Mouse (Mus musculus) left cerebral cortex, adult 11 months (tissue): ENCODE measurements around the gene Enthd1.
A peak's percentile ranks its signal among the peaks of the same experiment; 100 is the strongest.
"Not testable (repeated sequence)": the region's sequence is repeated elsewhere in the genome, so short reads cannot be mapped to it uniquely, and the experiment has no call there.

Experiments used
- DNase-seq: peaks from one replicate; pipeline ENCODE4 v3.0.0; 2022; ENCODE audit warnings: low spot score

The Enthd1 gene

DNA sequence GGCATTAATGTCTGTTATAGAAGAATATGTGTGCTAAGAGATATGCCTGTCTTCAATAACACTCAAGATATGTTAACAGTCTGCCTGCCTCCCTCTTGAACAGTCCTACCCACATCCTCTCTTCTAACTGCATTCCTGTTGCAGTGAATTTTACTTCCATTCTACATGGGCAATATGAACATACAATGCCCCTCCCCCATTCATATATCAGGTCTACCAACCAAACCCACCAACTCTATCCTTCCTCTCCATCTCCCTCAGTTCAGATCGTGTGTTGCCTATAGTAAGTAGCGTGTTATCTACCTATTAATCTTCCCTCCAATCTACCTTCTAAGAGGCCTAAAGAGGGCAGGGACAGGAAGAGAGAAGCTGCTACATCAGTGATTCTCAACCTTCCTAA, 26.9 kb downstream of the Enthd1 start:
- DNase-seq = no peak

DNA sequence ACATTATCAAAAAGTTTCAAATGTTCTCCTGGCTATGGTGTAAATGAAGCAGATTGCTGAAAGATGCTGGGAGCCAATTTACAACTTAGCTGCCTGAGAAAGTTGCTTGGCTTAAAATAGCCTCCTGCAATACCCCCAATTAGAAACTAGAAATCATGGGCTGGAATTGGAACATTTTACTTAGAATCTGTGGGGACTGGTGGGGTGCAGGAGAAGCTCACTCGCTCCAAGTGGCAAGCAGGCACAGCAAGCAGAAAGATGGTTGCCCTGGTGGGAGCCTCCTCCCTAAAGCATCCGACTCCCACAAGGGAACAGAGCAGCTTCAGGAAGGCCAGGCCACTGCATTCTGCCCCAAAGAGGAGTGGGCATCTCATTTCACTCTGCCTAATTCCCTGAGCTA, 28.9 kb downstream of the Enthd1 start:
- DNase-seq = no peak

GRCm38 (mm10) chr15:80533274-80533673, 31.7 kb downstream of the Enthd1 start:
- no peak for DNase-seq

DNA sequence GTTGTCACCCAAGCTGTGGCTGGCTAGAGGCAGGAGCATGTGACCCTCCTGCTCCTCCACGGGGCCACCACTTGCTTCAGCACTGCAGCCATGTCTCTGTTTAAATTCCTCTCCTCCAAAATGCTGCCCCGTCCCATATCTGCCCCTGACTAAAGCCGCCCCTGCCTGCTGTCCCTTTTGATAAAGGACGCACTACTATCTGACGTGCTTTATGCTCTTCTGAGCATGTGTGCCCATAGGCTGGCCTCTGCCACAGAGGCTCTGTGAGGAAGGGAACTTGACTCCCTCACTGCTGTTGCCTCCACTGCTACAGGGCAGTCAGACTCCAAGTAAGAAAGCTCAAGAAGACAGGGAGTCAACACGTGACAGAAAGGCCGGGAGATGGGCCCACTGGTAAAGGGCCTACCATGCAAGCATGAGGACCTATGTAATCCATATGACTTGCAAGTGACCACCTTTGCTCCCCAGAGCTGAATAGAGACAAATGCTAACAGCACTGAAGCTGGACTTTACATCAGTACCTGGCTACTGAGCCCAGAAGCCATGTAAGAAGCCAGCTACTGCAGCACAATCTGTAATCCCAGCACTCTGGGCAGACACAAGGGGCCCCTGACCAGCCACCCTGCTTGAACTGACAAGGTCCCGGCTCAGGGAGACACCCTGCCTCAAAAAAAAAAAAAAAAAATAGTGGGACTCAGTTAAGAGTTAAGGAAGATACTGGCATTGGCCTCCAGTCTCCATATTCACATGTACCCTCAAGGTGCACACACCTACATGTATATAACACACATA, 32.5 kb downstream of the Enthd1 start:
- no peak for DNase-seq

DNA sequence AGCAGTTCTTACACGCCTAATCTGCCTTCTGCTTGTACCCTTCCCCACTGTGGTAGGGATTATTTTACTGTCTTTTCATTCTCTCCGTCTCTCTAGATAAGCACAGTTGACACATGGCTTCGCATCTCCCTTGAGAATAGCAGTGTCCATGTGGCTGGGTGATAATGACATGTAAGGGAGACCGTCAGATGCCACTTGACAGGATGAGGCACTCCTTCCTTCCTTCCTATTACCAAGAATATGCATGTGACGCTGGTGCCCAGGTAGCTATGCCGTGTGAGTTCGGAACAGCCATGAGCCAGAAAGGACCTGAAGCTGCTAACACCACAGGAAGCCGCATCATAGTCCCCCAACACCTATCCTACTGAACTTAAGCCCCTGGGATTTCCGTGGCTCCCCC, 33.9 kb downstream of the Enthd1 start:
- DNase-seq = no peak

DNA sequence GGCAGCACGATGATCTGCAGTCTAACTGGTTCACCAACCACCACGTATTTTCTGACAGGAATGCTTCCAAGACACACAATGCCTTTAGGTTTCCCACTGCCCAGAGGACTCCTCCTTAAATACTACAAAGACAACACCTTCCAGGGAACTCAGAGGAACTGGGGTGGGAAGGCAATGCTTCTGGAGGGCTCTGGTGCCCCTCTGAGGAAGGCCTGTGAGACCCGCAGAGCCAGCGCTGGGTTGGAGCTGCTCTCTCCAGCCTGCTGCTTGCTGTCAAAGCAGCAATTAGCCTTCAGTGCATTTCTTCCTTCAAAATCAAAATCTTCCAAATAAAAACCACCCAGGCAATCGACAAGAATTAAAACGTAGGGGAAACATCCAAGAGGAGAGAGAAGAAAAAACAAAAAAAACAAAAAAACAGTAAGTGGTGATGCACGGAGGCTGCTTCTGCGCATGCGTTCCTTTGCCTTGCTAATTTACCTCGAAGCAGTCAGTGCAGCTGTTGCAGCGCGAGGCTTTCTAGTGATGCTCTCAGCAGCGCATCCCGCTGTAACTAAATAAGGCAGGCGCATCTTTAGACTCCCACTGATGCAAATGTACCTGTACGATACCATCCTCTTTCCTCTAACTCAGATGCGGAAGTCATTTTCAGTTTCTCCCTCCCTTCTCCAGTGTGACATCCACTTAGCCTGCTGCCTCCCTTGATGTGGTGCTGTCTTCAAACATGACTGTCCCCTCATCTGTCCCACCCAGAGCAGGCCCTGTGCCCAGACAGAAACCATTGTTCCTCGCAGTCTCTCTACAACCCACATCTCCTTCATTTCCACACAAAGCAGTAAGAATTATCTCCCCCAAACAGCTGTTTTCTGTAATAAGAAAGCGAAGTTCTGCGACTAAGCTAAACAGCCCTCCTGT, 34.7 kb downstream of the Enthd1 start:
- DNase-seq = peak; percentile 31

GRCm38 (mm10) chr15:80521661-80522388, 43.1 kb downstream of the Enthd1 start:
- DNase-seq = no peak

DNA sequence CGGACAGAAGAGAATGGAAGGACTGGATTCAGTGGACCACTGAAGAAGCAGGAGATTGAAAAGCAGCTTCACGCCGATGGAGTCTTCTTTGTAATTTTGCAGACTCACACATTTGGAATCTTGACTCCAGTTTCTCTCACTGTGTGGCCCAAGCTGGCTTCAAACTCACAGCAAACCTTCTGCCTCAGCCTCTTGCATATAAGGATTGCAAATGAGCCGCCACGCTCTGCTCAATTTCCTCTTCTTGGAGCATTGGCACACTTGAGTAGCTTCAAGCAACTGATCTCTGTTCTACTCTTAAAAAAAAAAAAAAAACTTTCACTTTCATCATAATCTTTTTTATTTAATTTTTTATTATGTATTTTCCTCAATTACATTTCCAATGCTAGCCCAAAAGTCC, 45.0 kb downstream of the Enthd1 start:
- no peak for DNase-seq

DNA sequence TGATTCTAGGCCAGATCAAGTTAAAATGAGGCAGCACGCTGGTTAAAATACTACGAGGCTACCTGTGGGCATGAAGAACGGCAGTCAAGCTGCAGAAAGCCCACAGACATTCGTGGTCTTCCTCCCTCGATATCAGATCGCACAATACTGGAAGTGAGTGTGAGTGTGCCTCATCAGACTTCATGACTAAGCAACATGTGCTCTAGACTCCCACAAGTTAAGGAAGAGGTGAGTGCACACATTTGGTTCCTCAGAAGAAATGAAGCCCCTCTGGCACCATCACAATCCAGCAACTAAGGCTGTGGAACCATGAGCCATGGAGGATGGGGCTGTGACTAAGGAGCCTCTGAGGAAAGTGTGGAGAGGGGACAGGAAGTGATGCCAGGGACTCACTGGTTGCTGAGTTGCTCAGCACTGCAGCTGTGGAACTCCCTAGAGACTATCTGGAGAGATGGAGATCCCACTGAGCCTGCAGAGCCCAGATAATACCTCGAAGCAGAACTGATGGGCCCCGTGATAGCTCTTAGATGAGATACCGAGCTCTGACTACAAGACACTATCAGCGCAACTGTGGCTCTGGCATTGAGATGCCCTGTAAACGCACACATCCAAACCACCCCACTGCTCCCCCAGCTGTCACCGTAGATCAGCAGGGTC, 46.3 kb downstream of the Enthd1 start:
- DNase-seq = no peak

- peak; percentile 37 for DNase-seq
These were observed 47.0 kb downstream of the Enthd1 start for GRCm38 (mm10) chr15:80517996-80518395.

GRCm38 (mm10) chr15:80516525-80516924, 48.4 kb downstream of the Enthd1 start:
- no peak for DNase-seq

DNA sequence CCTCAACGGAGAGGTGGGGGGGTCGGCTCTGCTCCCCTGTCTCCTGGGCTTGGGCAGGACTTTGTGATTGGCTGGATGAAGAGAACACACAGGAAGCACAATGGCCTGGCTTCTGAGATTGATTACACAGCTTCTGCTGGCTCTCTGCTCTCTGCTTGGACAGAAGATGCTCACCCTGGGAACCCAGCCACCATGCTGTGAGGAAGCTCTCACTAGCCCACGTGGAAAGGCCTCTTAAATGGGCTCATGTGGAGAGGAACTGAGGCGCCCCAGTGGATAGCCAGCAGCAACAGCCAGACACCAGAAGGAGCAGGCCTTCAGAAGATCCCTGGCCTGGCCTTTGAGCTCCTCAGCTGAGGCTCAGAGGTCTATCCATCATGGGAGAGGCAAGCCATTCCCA, 59.9 kb downstream of the Enthd1 start:
- DNase-seq = no peak

DNA sequence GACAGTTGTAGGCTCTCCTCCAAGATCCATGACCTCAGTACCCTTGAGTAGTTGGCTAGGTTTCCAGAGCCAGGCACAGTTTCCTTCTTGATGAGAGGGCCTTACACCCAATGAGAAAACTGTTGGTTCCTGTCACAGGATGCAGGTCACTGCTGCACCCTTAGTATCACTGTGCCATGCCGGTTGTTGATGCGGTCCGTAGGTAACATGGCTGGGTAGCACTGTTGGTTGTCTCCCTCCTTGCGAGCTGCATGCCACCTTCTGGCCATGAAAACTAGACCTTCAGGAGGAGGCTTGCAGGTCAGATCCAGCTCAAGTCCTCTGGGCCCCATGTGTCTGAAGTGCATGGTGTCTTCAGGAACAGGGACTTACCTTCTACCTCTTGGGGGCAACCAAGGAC, 61.8 kb downstream of the Enthd1 start:
- not testable (repeated sequence) for DNase-seq

DNA sequence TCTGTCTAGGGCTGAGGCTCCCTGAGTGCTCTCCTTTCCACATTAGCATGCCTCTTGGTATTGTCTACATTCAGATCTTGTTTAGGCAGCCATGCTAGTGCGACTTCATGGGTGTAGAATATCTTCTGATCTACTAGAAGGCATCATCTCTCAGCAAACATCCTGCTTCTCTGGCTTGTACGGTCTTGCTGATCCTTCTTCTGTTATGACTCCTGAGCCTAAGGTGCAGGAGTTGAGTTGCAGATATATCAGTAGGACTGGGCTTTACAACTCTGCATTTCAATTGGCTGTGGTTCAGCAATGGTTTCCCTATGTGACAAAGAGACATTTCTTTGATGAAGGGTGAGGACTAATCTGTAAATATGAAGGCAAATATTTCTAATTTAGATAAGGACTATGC, 62.2 kb downstream of the Enthd1 start:
- DNase-seq = no peak

- DNase-seq = no peak
These were observed 63.6 kb downstream of the Enthd1 start for GRCm38 (mm10) chr15:80501106-80502096.

- DNase-seq = no peak
These were observed 64.5 kb downstream of the Enthd1 start for GRCm38 (mm10) chr15:80500426-80500825.

DNA sequence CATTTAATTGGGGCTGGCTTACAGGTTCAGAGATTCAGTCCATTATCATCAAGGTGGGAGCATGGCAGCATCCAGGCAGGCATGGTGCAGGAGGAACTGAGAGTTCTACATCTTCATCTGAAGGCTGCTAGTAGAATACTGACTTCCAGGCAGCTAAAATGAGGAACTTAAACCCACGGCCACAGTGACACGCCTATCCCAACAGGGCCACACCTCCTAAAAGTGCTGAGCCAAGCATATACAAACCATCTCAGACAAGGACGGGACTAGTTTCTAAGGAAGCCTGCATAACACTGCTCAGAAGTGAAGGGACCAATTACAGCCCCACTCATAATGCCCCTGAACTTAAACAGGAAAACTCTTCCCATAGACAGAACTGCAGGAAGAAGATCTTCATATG, 67.2 kb downstream of the Enthd1 start:
- not testable (repeated sequence) for DNase-seq

GRCm38 (mm10) chr15:80491505-80491904, 73.5 kb downstream of the Enthd1 start:
- DNase-seq = no peak

DNA sequence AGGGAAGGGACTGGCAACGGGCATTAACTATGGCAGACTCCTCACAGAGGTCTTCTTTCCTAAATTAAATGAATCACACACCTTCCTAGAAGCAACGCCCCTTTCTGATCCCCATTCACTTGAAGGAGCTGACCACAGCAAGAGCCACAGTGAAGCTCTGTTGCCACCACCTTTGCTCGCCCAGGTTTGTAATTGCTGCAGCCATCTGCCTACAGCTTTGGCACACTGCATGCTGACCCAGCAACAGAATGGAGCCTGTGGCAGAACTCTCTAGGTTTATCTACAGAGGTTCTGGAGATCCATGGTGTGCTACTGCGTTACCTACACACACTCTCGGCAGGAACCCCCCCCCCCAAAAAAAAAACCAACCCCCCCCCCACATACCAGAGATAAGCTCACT, 74.8 kb downstream of the Enthd1 start:
- no peak for DNase-seq

DNA sequence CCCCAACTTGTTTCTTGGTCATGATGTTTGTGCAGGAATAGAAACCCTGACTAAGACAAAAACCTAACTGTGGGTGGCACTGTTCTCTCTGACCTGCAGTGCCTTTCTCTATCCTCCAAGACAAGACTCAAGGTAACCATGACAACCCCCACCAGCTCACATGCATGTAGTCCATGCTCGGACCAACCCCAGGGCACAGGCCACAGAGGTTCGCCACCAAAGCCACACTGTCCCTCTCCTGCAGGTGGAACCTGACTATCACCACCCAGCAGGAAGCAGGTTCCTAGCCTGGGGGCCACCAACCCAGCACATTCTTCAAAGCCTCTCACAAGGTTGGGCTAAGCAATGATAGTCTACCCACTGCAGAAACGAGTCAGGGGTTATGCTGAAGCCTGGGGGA, 76.3 kb downstream of the Enthd1 start:
- no peak for DNase-seq

- no peak for DNase-seq
These were observed 79.4 kb downstream of the Enthd1 start for GRCm38 (mm10) chr15:80485601-80486000.
